Mouse (Mus musculus): Measurements from ENCODE around the gene Upf1. TPM values are rescaled to one million over a fixed set of nuclear protein-coding genes. Genes with fewer than 3 reads are reported as not detected.

Upf1 gene
- polyA plus RNA-seq, 1 experiment from 2014 or later: 14.4 TPM

DNA sequence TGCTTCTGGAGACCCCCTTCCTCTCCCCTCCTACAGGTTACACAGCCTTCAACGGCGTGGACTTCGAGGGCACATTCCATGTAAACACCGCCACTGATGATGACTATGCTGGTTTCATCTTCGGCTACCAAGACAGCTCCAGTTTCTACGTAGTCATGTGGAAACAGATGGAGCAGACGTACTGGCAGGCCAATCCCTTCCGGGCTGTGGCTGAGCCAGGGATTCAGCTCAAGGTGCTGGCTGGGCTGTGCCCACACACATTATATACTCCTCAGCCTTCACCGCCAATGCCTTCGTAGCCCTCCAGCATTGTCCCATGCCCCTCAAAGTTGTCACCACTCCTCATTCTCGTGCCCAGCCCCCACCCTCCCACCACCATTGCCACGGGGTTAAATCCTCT is 27.0 kb upstream of the Upf1 start:
- no peak overlapping the region for H3K9ac ChIP-seq (replicated peaks; ENCODE audit: low read depth, low read length)
- no peaks in the 10 kb centered on the region for H3K36me3 ChIP-seq (ENCODE audit: control insufficient read depth, insufficient read depth, low read length)
- H3K9me3 ChIP-seq (ENCODE audit: control insufficient read depth, low read length): no peaks in the 10 kb centered on the region
- H3K4me1 ChIP-seq (ENCODE audit: control insufficient read depth, insufficient read depth, low read length): no peaks in the 10 kb centered on the region
- H3K27me3 ChIP-seq (ENCODE audit: control insufficient read depth, insufficient read depth, low read length): peaks cover 39% of the 10 kb centered on the region
- WGBS: 85% methylated on average over 12 of the region's 12 CpGs
- H3K4me3 ChIP-seq (ENCODE audit: low read depth, low read length): no peak overlapping the region
- no peak overlapping the region for H3K4me2 ChIP-seq (ENCODE audit: low read depth, low read length)
- no peak overlapping the region for H3K27ac ChIP-seq (ENCODE audit: low read depth, low read length)
- no peak for ATAC-seq (ENCODE audit: low read depth)

GRCm38 (mm10) chr8:70377049-70377448 is 24.0 kb upstream of the Upf1 start:
- Histone ChIP-seq H3K4me2 (ENCODE audit: low read depth, low read length) (no peak overlapping the region), H3K9me3 (ENCODE audit: control insufficient read depth, low read length) (no peaks in the 10 kb centered on the region), H3K27ac (ENCODE audit: low read depth, low read length) (no peak overlapping the region), H3K27me3 (ENCODE audit: control insufficient read depth, insufficient read depth, low read length) (peaks cover 67% of the 10 kb centered on the region), H3K4me1 (ENCODE audit: control insufficient read depth, insufficient read depth, low read length) (peaks cover 10% of the 10 kb centered on the region; the same call in 1 of the 2 replicates), H3K9ac (replicated peaks; ENCODE audit: low read depth, low read length) (no peak overlapping the region), H3K4me3 (ENCODE audit: low read depth, low read length) (no peak overlapping the region), H3K36me3 (ENCODE audit: control insufficient read depth, insufficient read depth, low read length) (no peaks in the 10 kb centered on the region)
- whole genome bisulfite sequencing: 17% methylated on average over 15 of the region's 15 CpGs
- ATAC-seq (ENCODE audit: low read depth): no peak

DNA sequence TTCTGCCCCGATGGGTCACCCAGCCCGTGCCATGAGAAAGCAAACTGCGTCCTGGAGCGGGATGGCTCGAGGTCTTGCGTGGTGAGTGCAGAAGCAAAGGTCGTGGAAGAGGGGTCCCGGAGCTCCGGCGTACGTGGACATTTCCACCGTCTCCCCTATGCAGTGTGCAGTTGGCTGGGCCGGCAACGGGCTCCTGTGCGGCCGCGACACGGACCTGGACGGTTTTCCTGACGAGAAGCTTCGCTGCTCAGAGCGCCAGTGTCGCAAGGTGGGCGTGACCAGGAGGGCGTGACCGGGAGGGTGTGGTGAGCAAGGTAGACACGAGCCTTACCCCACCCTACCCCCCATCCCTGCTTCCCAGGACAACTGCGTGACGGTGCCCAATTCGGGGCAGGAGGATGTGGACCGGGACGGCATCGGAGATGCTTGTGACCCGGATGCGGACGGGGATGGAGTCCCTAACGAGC is 23.2 kb upstream of the Upf1 start:
- ATAC-seq (ENCODE audit: low read depth): no peak
- Histone ChIP-seq H3K27ac (ENCODE audit: low read depth, low read length) (no peak overlapping the region), H3K4me3 (ENCODE audit: low read depth, low read length) (no peak overlapping the region)

DNA sequence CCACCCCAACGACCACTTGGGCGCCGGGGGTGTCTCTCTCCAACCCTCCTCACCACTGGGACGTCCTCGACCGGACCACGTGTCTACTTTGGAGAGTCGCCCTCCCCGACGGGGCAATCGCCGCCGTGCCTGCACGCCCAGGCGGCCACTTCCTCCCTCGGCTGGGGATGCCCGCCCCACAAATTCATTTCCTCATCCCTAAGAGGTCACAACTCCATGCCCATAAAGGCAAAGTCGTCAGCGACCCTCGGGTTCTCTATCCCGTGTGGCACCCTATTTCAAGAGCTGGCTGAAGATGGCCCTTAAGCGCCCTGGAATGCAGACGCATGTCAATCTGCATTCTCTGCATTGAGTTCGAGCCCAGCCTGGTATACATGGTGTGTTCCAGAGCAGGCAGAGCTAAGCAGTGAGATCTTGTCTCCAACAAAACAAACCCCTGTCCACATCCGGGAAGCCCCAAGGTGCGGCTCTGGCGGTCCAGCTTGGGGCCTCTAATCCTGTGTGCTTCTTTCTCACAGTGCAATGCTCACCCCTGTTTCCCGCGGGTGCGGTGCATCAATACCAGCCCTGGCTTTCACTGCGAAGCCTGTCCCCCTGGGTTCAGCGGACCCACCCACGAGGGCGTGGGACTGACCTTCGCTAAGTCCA is 22.3 kb upstream of the Upf1 start:
- no peaks in the 10 kb centered on the region for H3K36me3 ChIP-seq (ENCODE audit: control insufficient read depth, insufficient read depth, low read length)
- H3K4me1 ChIP-seq (ENCODE audit: control insufficient read depth, insufficient read depth, low read length): peaks cover 10% of the 10 kb centered on the region; the same call in 1 of the 2 replicates
- no peak overlapping the region for H3K9ac ChIP-seq (replicated peaks; ENCODE audit: low read depth, low read length)
- WGBS: 5% methylated on average over 35 of the region's 35 CpGs
- no peaks in the 10 kb centered on the region for H3K9me3 ChIP-seq (ENCODE audit: control insufficient read depth, low read length)
- ATAC-seq (ENCODE audit: low read depth): no peak
- H3K4me2 ChIP-seq (ENCODE audit: low read depth, low read length): no peak overlapping the region
- H3K4me3 ChIP-seq (ENCODE audit: low read depth, low read length): peak overlapping the region; percentile 21; the same call in 1 of the 2 replicates
- H3K27me3 ChIP-seq (ENCODE audit: control insufficient read depth, insufficient read depth, low read length): peaks cover 74% of the 10 kb centered on the region
- no peak overlapping the region for H3K27ac ChIP-seq (ENCODE audit: low read depth, low read length)

More for the DNA sequence above, 23.2 kb upstream of the Upf1 start:
- WGBS: 8% methylated on average over 36 of the region's 37 CpGs
- H3K4me1 ChIP-seq (ENCODE audit: control insufficient read depth, insufficient read depth, low read length): peaks cover 10% of the 10 kb centered on the region; the same call in 1 of the 2 replicates
- H3K4me2 ChIP-seq (ENCODE audit: low read depth, low read length): no peak overlapping the region
- H3K27me3 ChIP-seq (ENCODE audit: control insufficient read depth, insufficient read depth, low read length): peaks cover 74% of the 10 kb centered on the region
- H3K9me3 ChIP-seq (ENCODE audit: control insufficient read depth, low read length): no peaks in the 10 kb centered on the region
- H3K9ac ChIP-seq (replicated peaks; ENCODE audit: low read depth, low read length): no peak overlapping the region
- no peaks in the 10 kb centered on the region for H3K36me3 ChIP-seq (ENCODE audit: control insufficient read depth, insufficient read depth, low read length)

- Histone ChIP-seq H3K27ac (ENCODE audit: low read depth, low read length) (no peak overlapping the region), H3K9me3 (ENCODE audit: control insufficient read depth, low read length) (no peaks in the 10 kb centered on the region), H3K4me1 (ENCODE audit: control insufficient read depth, insufficient read depth, low read length) (peaks cover 10% of the 10 kb centered on the region; the same call in 1 of the 2 replicates), H3K36me3 (ENCODE audit: control insufficient read depth, insufficient read depth, low read length) (no peaks in the 10 kb centered on the region), H3K4me2 (ENCODE audit: low read depth, low read length) (peak overlapping the region; percentile 21; the same call in 1 of the 2 replicates), H3K9ac (replicated peaks; ENCODE audit: low read depth, low read length) (no peak overlapping the region), H3K27me3 (ENCODE audit: control insufficient read depth, insufficient read depth, low read length) (peaks cover 74% of the 10 kb centered on the region), H3K4me3 (ENCODE audit: low read depth, low read length) (peak overlapping the region; percentile 21; the same call in 1 of the 2 replicates)
- ATAC-seq (ENCODE audit: low read depth): peak; percentile 58
- WGBS: under 1% methylated on average over 46 of the region's 53 CpGs
Observed at GRCm38 (mm10) chr8:70374318-70374927, 21.3 kb upstream of the Upf1 start.

- no peaks in the 10 kb centered on the region for H3K36me3 ChIP-seq (ENCODE audit: control insufficient read depth, insufficient read depth, low read length)
- no peak within 1 kb of the TSS; the same call in 1 of the 2 replicates for H3K9ac ChIP-seq (replicated peaks; ENCODE audit: low read depth, low read length)
- H3K4me1 ChIP-seq (ENCODE audit: control insufficient read depth, insufficient read depth, low read length): peaks cover 10% of the 10 kb centered on the region; the same call in 1 of the 2 replicates
- H3K4me2 ChIP-seq (ENCODE audit: low read depth, low read length): peak within 1 kb of the TSS; percentile 21; the same call in 1 of the 2 replicates
- no peak within 1 kb of the TSS for H3K27ac ChIP-seq (ENCODE audit: low read depth, low read length)
- H3K27me3 ChIP-seq (ENCODE audit: control insufficient read depth, insufficient read depth, low read length): peaks cover 70% of the 10 kb centered on the region
- no peak for ATAC-seq (ENCODE audit: low read depth)
- no peaks in the 10 kb centered on the region for H3K9me3 ChIP-seq (ENCODE audit: control insufficient read depth, low read length)
- peak within 1 kb of the TSS; percentile 21; the same call in 1 of the 2 replicates for H3K4me3 ChIP-seq (ENCODE audit: low read depth, low read length)
- WGBS: 2% methylated on average over 47 of the region's 47 CpGs
Observed at GRCm38 (mm10) chr8:70373397-70374317, 20.6 kb upstream of the Upf1 start, which contains the start of gene Comp. Comp (plus strand) TSS chr8:70373558.

- Histone ChIP-seq H3K4me1 (ENCODE audit: control insufficient read depth, insufficient read depth, low read length) (peaks cover 10% of the 10 kb centered on the region; the same call in 1 of the 2 replicates), H3K27me3 (ENCODE audit: control insufficient read depth, insufficient read depth, low read length) (peaks cover 53% of the 10 kb centered on the region), H3K9ac (replicated peaks; ENCODE audit: low read depth, low read length) (no peak overlapping the region), H3K36me3 (ENCODE audit: control insufficient read depth, insufficient read depth, low read length) (no peaks in the 10 kb centered on the region), H3K4me2 (ENCODE audit: low read depth, low read length) (no peak overlapping the region), H3K4me3 (ENCODE audit: low read depth, low read length) (no peak overlapping the region), H3K9me3 (ENCODE audit: control insufficient read depth, low read length) (no peaks in the 10 kb centered on the region), H3K27ac (ENCODE audit: low read depth, low read length) (no peak overlapping the region)
- ATAC-seq (ENCODE audit: low read depth): no peak
- 31% methylated on average over 6 of the region's 6 CpGs for WGBS
Observed at GRCm38 (mm10) chr8:70371951-70372350, 18.9 kb upstream of the Upf1 start.

- WGBS: 73% methylated on average over 7 of the region's 7 CpGs
- Histone ChIP-seq H3K9ac (replicated peaks; ENCODE audit: low read depth, low read length) (no peak overlapping the region), H3K4me3 (ENCODE audit: low read depth, low read length) (no peak overlapping the region), H3K4me1 (ENCODE audit: control insufficient read depth, insufficient read depth, low read length) (peaks cover 10% of the 10 kb centered on the region; the same call in 1 of the 2 replicates), H3K4me2 (ENCODE audit: low read depth, low read length) (no peak overlapping the region), H3K27ac (ENCODE audit: low read depth, low read length) (no peak overlapping the region), H3K9me3 (ENCODE audit: control insufficient read depth, low read length) (no peaks in the 10 kb centered on the region), H3K27me3 (ENCODE audit: control insufficient read depth, insufficient read depth, low read length) (peaks cover 39% of the 10 kb centered on the region), H3K36me3 (ENCODE audit: control insufficient read depth, insufficient read depth, low read length) (no peaks in the 10 kb centered on the region)
- ATAC-seq (ENCODE audit: low read depth): no peak
Observed at GRCm38 (mm10) chr8:70370476-70370875, 17.4 kb upstream of the Upf1 start.

Measured in neural tube, embryonic 14.5 days (tissue).